Mouse (Mus musculus) midbrain, embryonic 13.5 days (tissue): Measurements from ENCODE around the gene Gadd45g. TPM values are rescaled to one million over a fixed set of nuclear protein-coding genes. Genes with fewer than 3 reads are reported as not detected.
"Not testable (repeated sequence)": the region's sequence is repeated elsewhere in the genome, so short reads cannot be mapped to it uniquely, and the experiment has no call there.

ENCODE experiments used
- ATAC-seq: fragments of 200-750 bp; cut with Nextera tagmentation; 2 replicates; pipeline ENCODE4 v1.8.0; 2017; ENCODE audit warnings: mild to moderate bottlenecking, moderate TSS enrichment, moderate library complexity
- H3K27ac ChIP-seq: fragments of 300-500 bp; sonication (generic); 2 replicates; pipeline ENCODE4 v1.5.1; 2015; ENCODE audit warnings: inconsistent platforms, mild to moderate bottlenecking, moderate library complexity
- H3K27me3 ChIP-seq: fragments of 300-500 bp; sonication (generic); 2 replicates; pipeline ENCODE4 v1.6.1; 2015; ENCODE audit warnings: mild to moderate bottlenecking, inconsistent platforms
- H3K36me3 ChIP-seq: fragments of 300-500 bp; sonication (generic); 2 replicates; pipeline ENCODE4 v1.6.1; 2015; ENCODE audit warnings: mild to moderate bottlenecking, inconsistent platforms
- H3K4me1 ChIP-seq: fragments of 300-500 bp; sonication (generic); replicated peaks from 2 replicates; pipeline ENCODE4 v1.6.1; 2015; ENCODE audit warnings: inconsistent platforms
- H3K4me2 ChIP-seq: fragments of 300-500 bp; sonication (generic); replicated peaks from 2 replicates; pipeline ENCODE4 v1.6.1; 2015; ENCODE audit warnings: moderate library complexity, mild to moderate bottlenecking, inconsistent platforms
- H3K4me3 ChIP-seq: fragments of 300-500 bp; sonication (generic); replicated peaks from 2 replicates; pipeline ENCODE4 v1.5.1; 2015; ENCODE audit warnings: mild to moderate bottlenecking, inconsistent platforms
- H3K9ac ChIP-seq: fragments of 300-500 bp; sonication (generic); replicated peaks from 2 replicates; pipeline ENCODE4 v1.6.1; 2015; ENCODE audit warnings: mild to moderate bottlenecking, inconsistent platforms
- H3K9me3 ChIP-seq: fragments of 300-500 bp; sonication (generic); 2 replicates; pipeline ENCODE4 v1.6.1; 2016; ENCODE audit warnings: mild to moderate bottlenecking, inconsistent platforms
- WGBS: fragments of 180-500 bp; shearing (Covaris S2); methylation state at CpG from one replicate; pipeline ENCODE4 v1.1.7; 2015; 5-methylcytosine and 5-hydroxymethylcytosine counted together
- polyA plus RNA-seq: library from polyadenylated mRNA; unstranded; fragments of >200 nt; fragmentation: Nextera tagmentation; extraction: Ambion mirVana; gene quantifications from 2 replicates; pipeline ENCODE4 v1.2.1, GENCODE M21; 2015

Gene Gadd45g
- polyA plus RNA-seq, 1 experiment from 2014 or later = 222 TPM

GRCm38 (mm10) chr13:51816559-51817041, 29.9 kb upstream of the Gadd45g start:
- H3K4me1 ChIP-seq = peaks cover 34% of the 10 kb centered on the region
- peak overlapping the region; percentile 51; the same call in 1 of the 2 replicates for H3K27ac ChIP-seq
- ATAC-seq = no peak
- WGBS = 74% methylated on average over 5 of the region's 5 CpGs
- no peaks in the 10 kb centered on the region for H3K9me3 ChIP-seq
- H3K9ac ChIP-seq = no peak overlapping the region
- no peaks in the 10 kb centered on the region for H3K36me3 ChIP-seq
- H3K4me3 ChIP-seq = no peak overlapping the region
- H3K27me3 ChIP-seq = no peaks in the 10 kb centered on the region
- H3K4me2 ChIP-seq = no peak overlapping the region

- no peak for ATAC-seq
- H3K27me3 ChIP-seq = no peaks in the 10 kb centered on the region
- H3K4me1 ChIP-seq = peaks cover 24% of the 10 kb centered on the region
- no peak overlapping the region for H3K9ac ChIP-seq
- no peaks in the 10 kb centered on the region for H3K9me3 ChIP-seq
- H3K27ac ChIP-seq = no peak overlapping the region
- H3K4me3 ChIP-seq = no peak overlapping the region
- 69% methylated on average over 6 of the region's 6 CpGs for whole genome bisulfite sequencing
- no peak overlapping the region for H3K4me2 ChIP-seq
- H3K36me3 ChIP-seq = no peaks in the 10 kb centered on the region
Measured at GRCm38 (mm10) chr13:51818170-51818943, 28.1 kb upstream of the Gadd45g start.

- 83% methylated on average over 3 of the region's 3 CpGs for WGBS
- no peak for ATAC-seq
Measured at GRCm38 (mm10) chr13:51818944-51819326, 27.5 kb upstream of the Gadd45g start.

GRCm38 (mm10) chr13:51819351-51819750, 27.1 kb upstream of the Gadd45g start:
- no peak overlapping the region for H3K27ac ChIP-seq
- 88% methylated on average over 6 of the region's 6 CpGs for WGBS

More at GRCm38 (mm10) chr13:51818944-51819326, 27.5 kb upstream of the Gadd45g start:
- no peaks in the 10 kb centered on the region for H3K9me3 ChIP-seq
- no peak overlapping the region for H3K4me3 ChIP-seq
- no peak overlapping the region for H3K9ac ChIP-seq
- peaks cover 20% of the 10 kb centered on the region for H3K4me1 ChIP-seq
- H3K36me3 ChIP-seq = no peaks in the 10 kb centered on the region
- H3K27me3 ChIP-seq = no peaks in the 10 kb centered on the region
- H3K4me2 ChIP-seq = no peak overlapping the region
- H3K27ac ChIP-seq = no peak overlapping the region

GRCm38 (mm10) chr13:51821988-51822387, 24.5 kb upstream of the Gadd45g start:
- ATAC-seq = no peak
- Histone ChIP-seq H3K36me3 (no peaks in the 10 kb centered on the region), H3K9ac (no peak overlapping the region), H3K27ac (no peak overlapping the region), H3K4me2 (no peak overlapping the region), H3K4me1 (0 out of 2 replicates have a peak, but pooled peaks cover 5% of the 10 kb centered on the region), H3K4me3 (no peak overlapping the region), H3K27me3 (no peaks in the 10 kb centered on the region), H3K9me3 (no peaks in the 10 kb centered on the region)
- WGBS = 63% methylated on average over 3 of the region's 3 CpGs

More at GRCm38 (mm10) chr13:51819351-51819750, 27.1 kb upstream of the Gadd45g start:
- no peak overlapping the region for H3K4me3 ChIP-seq
- no peak for ATAC-seq
- peaks cover 16% of the 10 kb centered on the region; the same call in 1 of the 2 replicates for H3K4me1 ChIP-seq
- no peaks in the 10 kb centered on the region for H3K9me3 ChIP-seq
- H3K4me2 ChIP-seq = no peak overlapping the region
- no peak overlapping the region for H3K9ac ChIP-seq
- H3K36me3 ChIP-seq = no peaks in the 10 kb centered on the region
- H3K27me3 ChIP-seq = no peaks in the 10 kb centered on the region

GRCm38 (mm10) chr13:51823822-51824495, 22.5 kb upstream of the Gadd45g start:
- 0 out of 2 replicates have a peak, but pooled peaks cover 3% of the 10 kb centered on the region for H3K4me1 ChIP-seq
- no peak overlapping the region for H3K27ac ChIP-seq
- H3K4me2 ChIP-seq = no peak overlapping the region
- no peaks in the 10 kb centered on the region for H3K27me3 ChIP-seq
- no peaks in the 10 kb centered on the region for H3K36me3 ChIP-seq
- no peak overlapping the region for H3K4me3 ChIP-seq
- WGBS = 47% methylated on average over 8 of the region's 8 CpGs
- H3K9ac ChIP-seq = no peak overlapping the region
- ATAC-seq = no peak
- no peaks in the 10 kb centered on the region for H3K9me3 ChIP-seq

- no peak overlapping the region for H3K27ac ChIP-seq
- H3K9me3 ChIP-seq = no peaks in the 10 kb centered on the region
- H3K4me3 ChIP-seq = no peak overlapping the region
- no peaks in the 10 kb centered on the region for H3K36me3 ChIP-seq
- H3K27me3 ChIP-seq = peaks cover 10% of the 10 kb centered on the region; the same call in 1 of the 2 replicates
- WGBS = 29% methylated on average over 10 of the region's 10 CpGs
- H3K4me1 ChIP-seq = peaks cover 4% of the 10 kb centered on the region; the same call in 1 of the 2 replicates
- H3K9ac ChIP-seq = no peak overlapping the region
- ATAC-seq = no peak
- H3K4me2 ChIP-seq = no peak overlapping the region
Measured at GRCm38 (mm10) chr13:51830744-51831450, 15.6 kb upstream of the Gadd45g start.

- no peaks in the 10 kb centered on the region for H3K36me3 ChIP-seq
- 89% methylated on average over 6 of the region's 6 CpGs for WGBS
- no peak for ATAC-seq
- H3K27me3 ChIP-seq = peaks cover 21% of the 10 kb centered on the region
- no peak overlapping the region for H3K4me2 ChIP-seq
- peaks cover 4% of the 10 kb centered on the region; the same call in 1 of the 2 replicates for H3K4me1 ChIP-seq
- no peak overlapping the region for H3K4me3 ChIP-seq
- no peaks in the 10 kb centered on the region for H3K9me3 ChIP-seq
- H3K9ac ChIP-seq = no peak overlapping the region
- H3K27ac ChIP-seq = no peak overlapping the region
Measured at GRCm38 (mm10) chr13:51832491-51832890, 14.0 kb upstream of the Gadd45g start.

- WGBS = 50% methylated on average over 2 of the region's 2 CpGs
- Histone ChIP-seq H3K4me2 (no peak overlapping the region), H3K4me1 (peaks cover 4% of the 10 kb centered on the region; the same call in 1 of the 2 replicates), H3K27ac (no peak overlapping the region), H3K36me3 (no peaks in the 10 kb centered on the region), H3K27me3 (peaks cover 31% of the 10 kb centered on the region), H3K9ac (no peak overlapping the region), H3K4me3 (no peak overlapping the region), H3K9me3 (no peaks in the 10 kb centered on the region)
- 0 out of 2 replicates have a peak, but pooled peaks have one; percentile 45 for ATAC-seq
Measured at GRCm38 (mm10) chr13:51833611-51834010, 12.9 kb upstream of the Gadd45g start.

GRCm38 (mm10) chr13:51834024-51834423, 12.5 kb upstream of the Gadd45g start:
- H3K4me3 ChIP-seq, H3K4me2 ChIP-seq, H3K4me1 ChIP-seq, H3K36me3 ChIP-seq, H3K9ac ChIP-seq, H3K27ac ChIP-seq, ATAC-seq, H3K9me3 ChIP-seq: not testable (repeated sequence)
- WGBS = 71% methylated on average over 8 of the region's 8 CpGs
- H3K27me3 ChIP-seq = peaks cover 35% of the 10 kb centered on the region

- no peaks in the 10 kb centered on the region for H3K36me3 ChIP-seq
- 75% methylated on average over 2 of the region's 2 CpGs for WGBS
- peaks cover 4% of the 10 kb centered on the region; the same call in 1 of the 2 replicates for H3K4me1 ChIP-seq
- H3K9me3 ChIP-seq = no peaks in the 10 kb centered on the region
- ATAC-seq = no peak
- H3K4me2 ChIP-seq = no peak overlapping the region
- H3K27ac ChIP-seq = no peak overlapping the region
- H3K27me3 ChIP-seq = peaks cover 40% of the 10 kb centered on the region
- H3K4me3 ChIP-seq = no peak overlapping the region
- H3K9ac ChIP-seq = no peak overlapping the region
Measured at GRCm38 (mm10) chr13:51834520-51834919, 12.0 kb upstream of the Gadd45g start.
